Mouse (Mus musculus): ENCODE results near the gene Sgpp2. TPM values are rescaled to one million over a fixed set of nuclear protein-coding genes. Genes with fewer than 3 reads are reported as not detected.

The Sgpp2 gene
- polyA plus RNA-seq, 1 experiment from 2014 or later, result 0.46 TPM

DNA sequence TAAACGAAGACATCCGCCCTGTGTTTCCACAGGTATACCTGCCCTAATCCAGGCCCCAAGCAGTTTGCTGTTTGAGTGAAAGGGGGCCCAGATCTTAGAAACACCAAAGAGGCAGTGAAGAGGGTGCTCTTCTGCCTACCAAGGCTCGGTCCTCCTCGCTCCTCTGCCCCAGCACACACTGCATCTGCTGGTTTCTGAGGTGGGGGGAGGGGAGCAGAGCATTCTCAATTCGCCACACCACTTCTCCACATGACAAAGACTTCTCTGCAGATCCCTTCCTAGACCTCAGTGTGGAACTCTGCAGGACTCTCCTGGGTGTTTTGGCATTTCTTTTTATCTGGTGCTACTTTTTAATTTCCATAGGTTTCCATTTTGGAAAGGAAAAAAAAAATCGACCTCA lies 85.6 kb downstream of the Sgpp2 start:
- Histone ChIP-seq H3K9ac (ENCODE audit: low read depth, low read length) (no peak overlapping the region), H3K36me3 (ENCODE audit: control insufficient read depth, insufficient read depth, low read length) (no peaks in the 10 kb centered on the region), H3K27me3 (ENCODE audit: control insufficient read depth, insufficient read depth, low read length) (no peaks in the 10 kb centered on the region), H3K27ac (ENCODE audit: low read depth, low read length) (no peak overlapping the region), H3K4me2 (no peak overlapping the region), H3K9me3 (replicated peaks; ENCODE audit: control insufficient read depth, low read length) (no peaks in the 10 kb centered on the region), H3K4me1 (ENCODE audit: control insufficient read depth, insufficient read depth, low read length) (peaks cover 3% of the 10 kb centered on the region; the same call in 1 of the 2 replicates), H3K4me3 (ENCODE audit: low read depth, low read length) (no peak overlapping the region)
- WGBS (ENCODE audit: insufficient replicate concordance), result 39% methylated on average over 6 of the region's 6 CpGs
- ATAC-seq (replicated peaks; ENCODE audit: insufficient number of reproducible peaks, low FRiP score, low TSS enrichment), result no peak

GRCm38 (mm10) chr1:78396320-78396913 lies 86.3 kb downstream of the Sgpp2 start:
- no peak overlapping the region for H3K27ac ChIP-seq (ENCODE audit: low read depth, low read length)
- no peak for ATAC-seq (replicated peaks; ENCODE audit: insufficient number of reproducible peaks, low FRiP score, low TSS enrichment)
- WGBS (ENCODE audit: insufficient replicate concordance), result 33% methylated on average over 8 of the region's 8 CpGs
- H3K36me3 ChIP-seq (ENCODE audit: control insufficient read depth, insufficient read depth, low read length), result no peaks in the 10 kb centered on the region
- no peaks in the 10 kb centered on the region for H3K9me3 ChIP-seq (replicated peaks; ENCODE audit: control insufficient read depth, low read length)
- H3K4me2 ChIP-seq, result no peak overlapping the region
- H3K4me3 ChIP-seq (ENCODE audit: low read depth, low read length), result no peak overlapping the region
- H3K27me3 ChIP-seq (ENCODE audit: control insufficient read depth, insufficient read depth, low read length), result no peaks in the 10 kb centered on the region
- no peak overlapping the region for H3K9ac ChIP-seq (ENCODE audit: low read depth, low read length)
- peaks cover 3% of the 10 kb centered on the region; the same call in 1 of the 2 replicates for H3K4me1 ChIP-seq (ENCODE audit: control insufficient read depth, insufficient read depth, low read length)

- H3K4me1 ChIP-seq (ENCODE audit: control insufficient read depth, insufficient read depth, low read length), result peaks cover 3% of the 10 kb centered on the region; the same call in 1 of the 2 replicates
- no peak overlapping the region for H3K27ac ChIP-seq (ENCODE audit: low read depth, low read length)
- no peaks in the 10 kb centered on the region for H3K36me3 ChIP-seq (ENCODE audit: control insufficient read depth, insufficient read depth, low read length)
- no peaks in the 10 kb centered on the region for H3K9me3 ChIP-seq (replicated peaks; ENCODE audit: control insufficient read depth, low read length)
- WGBS (ENCODE audit: insufficient replicate concordance), result 55% methylated on average over 3 of the region's 3 CpGs
- H3K4me3 ChIP-seq (ENCODE audit: low read depth, low read length), result no peak overlapping the region
- ATAC-seq (replicated peaks; ENCODE audit: insufficient number of reproducible peaks, low FRiP score, low TSS enrichment), result no peak
- H3K9ac ChIP-seq (ENCODE audit: low read depth, low read length), result no peak overlapping the region
- H3K27me3 ChIP-seq (ENCODE audit: control insufficient read depth, insufficient read depth, low read length), result no peaks in the 10 kb centered on the region
- H3K4me2 ChIP-seq, result no peak overlapping the region
Measured at GRCm38 (mm10) chr1:78399755-78400154, 89.6 kb downstream of the Sgpp2 start.

DNA sequence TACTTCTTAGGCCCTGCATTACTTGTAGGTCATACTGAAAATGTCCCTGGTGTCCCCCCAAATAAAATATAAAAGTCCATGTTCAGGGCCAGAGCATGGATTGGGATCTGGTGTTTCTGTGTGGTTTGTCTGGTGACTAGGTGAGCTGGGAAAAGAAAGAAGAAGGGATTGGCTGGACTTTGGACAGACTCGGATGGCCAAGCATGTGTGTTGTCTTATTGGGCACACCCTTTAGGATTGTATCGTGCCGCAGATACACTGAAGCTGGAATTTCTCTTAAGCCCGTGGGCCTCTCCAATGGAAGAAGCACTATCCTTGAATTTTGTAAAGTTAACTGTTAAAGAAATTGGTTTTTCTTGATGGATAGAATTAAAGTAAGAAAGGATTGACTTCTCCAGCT lies 91.3 kb downstream of the Sgpp2 start:
- ATAC-seq (replicated peaks; ENCODE audit: insufficient number of reproducible peaks, low FRiP score, low TSS enrichment), result no peak
- no peak overlapping the region for H3K27ac ChIP-seq (ENCODE audit: low read depth, low read length)
- peaks cover under 1% of the 10 kb centered on the region; the same call in 1 of the 2 replicates for H3K4me1 ChIP-seq (ENCODE audit: control insufficient read depth, insufficient read depth, low read length)
- H3K9me3 ChIP-seq (replicated peaks; ENCODE audit: control insufficient read depth, low read length), result no peaks in the 10 kb centered on the region
- H3K4me2 ChIP-seq, result no peak overlapping the region
- no peaks in the 10 kb centered on the region for H3K36me3 ChIP-seq (ENCODE audit: control insufficient read depth, insufficient read depth, low read length)
- H3K27me3 ChIP-seq (ENCODE audit: control insufficient read depth, insufficient read depth, low read length), result no peaks in the 10 kb centered on the region
- no peak overlapping the region for H3K9ac ChIP-seq (ENCODE audit: low read depth, low read length)
- WGBS (ENCODE audit: insufficient replicate concordance), result 87% methylated on average over 4 of the region's 4 CpGs
- no peak overlapping the region for H3K4me3 ChIP-seq (ENCODE audit: low read depth, low read length)

DNA sequence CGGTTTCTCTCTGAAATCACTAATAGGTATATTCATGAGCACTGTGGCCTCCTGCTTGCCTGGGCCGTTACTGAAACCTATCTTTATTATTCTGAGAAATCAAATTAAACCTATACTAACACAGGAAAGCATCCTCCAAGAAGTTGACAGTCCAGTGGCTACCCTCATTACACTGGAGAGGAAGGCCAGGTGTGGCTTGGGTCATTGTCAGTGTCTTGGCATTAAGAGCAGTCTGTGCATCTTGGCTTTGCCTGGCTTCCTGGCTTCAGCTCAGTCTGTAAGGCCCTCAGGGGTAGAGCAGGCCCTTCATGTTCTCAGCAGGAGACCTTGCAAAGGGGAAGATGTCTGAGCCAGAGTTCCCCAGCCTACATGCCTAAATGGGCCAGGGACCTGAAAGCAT lies 99.3 kb downstream of the Sgpp2 start:
- ATAC-seq (replicated peaks; ENCODE audit: insufficient number of reproducible peaks, low FRiP score, low TSS enrichment), result no peak
- Histone ChIP-seq H3K4me2 (no peak overlapping the region), H3K27ac (ENCODE audit: low read depth, low read length) (no peak overlapping the region), H3K4me3 (ENCODE audit: low read depth, low read length) (no peak overlapping the region), H3K9me3 (replicated peaks; ENCODE audit: control insufficient read depth, low read length) (no peaks in the 10 kb centered on the region), H3K4me1 (ENCODE audit: control insufficient read depth, insufficient read depth, low read length) (no peaks in the 10 kb centered on the region), H3K36me3 (ENCODE audit: control insufficient read depth, insufficient read depth, low read length) (no peaks in the 10 kb centered on the region), H3K27me3 (ENCODE audit: control insufficient read depth, insufficient read depth, low read length) (no peaks in the 10 kb centered on the region), H3K9ac (ENCODE audit: low read depth, low read length) (no peak overlapping the region)
- 92% methylated on average over 2 of the region's 2 CpGs for WGBS (ENCODE audit: insufficient replicate concordance)

GRCm38 (mm10) chr1:78412668-78413067 lies 102.5 kb downstream of the Sgpp2 start:
- Histone ChIP-seq H3K9me3 (replicated peaks; ENCODE audit: control insufficient read depth, low read length) (no peaks in the 10 kb centered on the region), H3K27ac (ENCODE audit: low read depth, low read length) (no peak overlapping the region), H3K27me3 (ENCODE audit: control insufficient read depth, insufficient read depth, low read length) (no peaks in the 10 kb centered on the region), H3K36me3 (ENCODE audit: control insufficient read depth, insufficient read depth, low read length) (no peaks in the 10 kb centered on the region), H3K4me2 (no peak overlapping the region), H3K9ac (ENCODE audit: low read depth, low read length) (no peak overlapping the region), H3K4me1 (ENCODE audit: control insufficient read depth, insufficient read depth, low read length) (no peaks in the 10 kb centered on the region), H3K4me3 (ENCODE audit: low read depth, low read length) (no peak overlapping the region)
- WGBS (ENCODE audit: insufficient replicate concordance), result 16% methylated on average over 7 of the region's 7 CpGs
- ATAC-seq (replicated peaks; ENCODE audit: insufficient number of reproducible peaks, low FRiP score, low TSS enrichment), result no peak

DNA sequence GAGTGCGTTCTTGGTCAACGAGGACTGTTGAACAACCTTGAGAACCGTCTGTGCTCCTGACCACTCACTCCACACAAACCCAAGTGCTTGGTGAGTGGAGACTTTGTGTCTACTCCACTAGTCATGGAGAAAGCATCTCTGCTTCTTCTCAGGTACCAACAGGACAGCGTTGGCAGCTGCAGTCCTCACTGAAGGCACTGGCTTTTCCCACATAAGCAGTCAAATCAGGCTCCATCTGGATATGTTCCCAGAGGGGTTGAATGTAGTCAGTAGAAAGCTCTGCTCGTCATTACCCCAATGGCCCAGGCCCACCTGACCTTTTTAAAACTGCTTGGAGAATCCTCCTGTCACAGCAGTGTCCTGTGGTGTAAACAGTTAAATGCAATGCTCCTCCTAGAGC lies 104.3 kb downstream of the Sgpp2 start:
- 85% methylated on average over 5 of the region's 5 CpGs for WGBS (ENCODE audit: insufficient replicate concordance)
- H3K4me2 ChIP-seq, result no peak overlapping the region
- H3K4me1 ChIP-seq (ENCODE audit: control insufficient read depth, insufficient read depth, low read length), result no peaks in the 10 kb centered on the region
- no peak overlapping the region for H3K4me3 ChIP-seq (ENCODE audit: low read depth, low read length)
- H3K27ac ChIP-seq (ENCODE audit: low read depth, low read length), result no peak overlapping the region
- H3K9ac ChIP-seq (ENCODE audit: low read depth, low read length), result no peak overlapping the region
- H3K9me3 ChIP-seq (replicated peaks; ENCODE audit: control insufficient read depth, low read length), result no peaks in the 10 kb centered on the region
- H3K27me3 ChIP-seq (ENCODE audit: control insufficient read depth, insufficient read depth, low read length), result no peaks in the 10 kb centered on the region
- no peak for ATAC-seq (replicated peaks; ENCODE audit: insufficient number of reproducible peaks, low FRiP score, low TSS enrichment)
- no peaks in the 10 kb centered on the region for H3K36me3 ChIP-seq (ENCODE audit: control insufficient read depth, insufficient read depth, low read length)

DNA sequence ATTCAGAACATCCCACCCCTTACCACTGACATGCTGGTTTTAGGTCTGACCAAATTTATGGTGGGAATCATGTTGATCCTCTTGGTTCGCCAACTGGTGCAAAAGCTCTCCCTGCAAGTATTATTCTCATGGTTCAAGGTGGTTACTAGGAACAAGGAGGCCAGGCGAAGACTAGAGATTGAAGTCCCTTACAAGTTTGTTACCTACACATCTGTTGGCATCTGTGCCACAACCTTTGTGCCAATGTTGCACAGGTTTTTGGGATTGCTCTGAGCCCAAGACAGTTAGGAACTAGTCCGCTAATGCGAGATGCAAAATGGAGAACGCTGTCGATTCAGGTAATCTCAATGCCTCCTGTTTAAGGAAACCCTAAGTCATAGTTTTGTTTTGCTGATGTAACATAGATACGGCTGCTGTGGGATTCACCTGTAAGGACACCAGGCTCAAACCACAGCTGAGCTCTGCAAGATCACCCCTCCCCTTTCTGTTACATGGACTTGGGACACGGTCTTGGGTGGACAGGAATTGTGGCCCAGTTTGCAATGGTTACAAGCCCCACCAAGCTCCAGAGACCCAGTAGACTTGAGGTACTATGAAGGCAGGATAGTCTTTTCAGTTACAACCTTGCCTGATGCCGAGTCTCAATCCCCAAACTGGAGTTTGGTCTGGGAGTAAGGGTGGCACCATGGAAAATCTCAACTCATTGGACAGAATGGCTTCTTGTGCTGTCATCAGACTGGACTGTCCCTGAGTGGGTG lies 107.2 kb downstream of the Sgpp2 start:
- Histone ChIP-seq H3K27ac (ENCODE audit: low read depth, low read length) (no peak overlapping the region), H3K9ac (ENCODE audit: low read depth, low read length) (no peak overlapping the region), H3K4me3 (ENCODE audit: low read depth, low read length) (no peak overlapping the region), H3K36me3 (ENCODE audit: control insufficient read depth, insufficient read depth, low read length) (no peaks in the 10 kb centered on the region), H3K27me3 (ENCODE audit: control insufficient read depth, insufficient read depth, low read length) (no peaks in the 10 kb centered on the region), H3K9me3 (replicated peaks; ENCODE audit: control insufficient read depth, low read length) (no peaks in the 10 kb centered on the region), H3K4me2 (no peak overlapping the region), H3K4me1 (ENCODE audit: control insufficient read depth, insufficient read depth, low read length) (no peaks in the 10 kb centered on the region)
- ATAC-seq (replicated peaks; ENCODE audit: insufficient number of reproducible peaks, low FRiP score, low TSS enrichment), result no peak
- 92% methylated on average over 9 of the region's 9 CpGs for WGBS (ENCODE audit: insufficient replicate concordance)

DNA sequence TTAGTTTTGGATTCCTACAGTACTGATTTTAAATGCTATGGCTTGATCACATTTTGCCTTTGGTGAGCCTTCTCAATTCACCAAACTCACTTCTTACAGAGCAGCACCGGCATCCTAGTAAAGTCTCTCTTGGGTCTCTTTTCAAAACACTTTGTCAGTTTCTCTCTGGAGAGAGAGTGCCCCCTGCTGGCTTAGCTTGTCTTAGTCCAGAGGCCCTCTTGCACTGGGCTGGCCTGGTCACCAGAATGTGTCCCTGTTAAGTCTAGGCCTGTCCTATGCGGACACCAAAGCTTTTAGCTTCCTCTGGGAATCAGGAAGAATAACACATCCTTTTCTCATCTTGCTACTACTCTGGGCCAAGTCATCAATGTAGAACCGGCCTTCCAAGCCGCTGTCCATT lies 109.4 kb downstream of the Sgpp2 start:
- ATAC-seq (replicated peaks; ENCODE audit: insufficient number of reproducible peaks, low FRiP score, low TSS enrichment), result peak; percentile 55; the same call in 1 of the 2 replicates
- 51% methylated on average over 4 of the region's 4 CpGs for WGBS (ENCODE audit: insufficient replicate concordance)
- H3K9me3 ChIP-seq (replicated peaks; ENCODE audit: control insufficient read depth, low read length), result no peaks in the 10 kb centered on the region

More for the DNA sequence above, 109.4 kb downstream of the Sgpp2 start:
- no peak overlapping the region for H3K27ac ChIP-seq (ENCODE audit: low read depth, low read length)
- no peak overlapping the region for H3K4me2 ChIP-seq
- H3K9ac ChIP-seq (ENCODE audit: low read depth, low read length), result no peak overlapping the region
- H3K27me3 ChIP-seq (ENCODE audit: control insufficient read depth, insufficient read depth, low read length), result no peaks in the 10 kb centered on the region
- no peaks in the 10 kb centered on the region for H3K36me3 ChIP-seq (ENCODE audit: control insufficient read depth, insufficient read depth, low read length)
- no peak overlapping the region for H3K4me3 ChIP-seq (ENCODE audit: low read depth, low read length)
- peaks cover 8% of the 10 kb centered on the region; the same call in 1 of the 2 replicates for H3K4me1 ChIP-seq (ENCODE audit: control insufficient read depth, insufficient read depth, low read length)

Measured in heart, embryonic 11.5 days (tissue).